Mouse (Mus musculus) heart, adult 8-10 months (tissue): Measurements from ENCODE around the gene Tcl1b5. TPM values are rescaled to one million over a fixed set of nuclear protein-coding genes. Genes with fewer than 3 reads are reported as not detected.

Experiments
- DNase-seq: peaks from one replicate; pipeline ENCODE4 v3.0.0; 2022; ENCODE audit warnings: low spot score
- total RNA-seq, 4 experiments: library from RNA; stranded (reverse); gene quantifications; 2 replicates each; pipeline ENCODE4 v1.2.4; 2022

Tcl1b5 gene
- total RNA-seq, 4 experiments from 2014 or later, result not detected

DNA sequence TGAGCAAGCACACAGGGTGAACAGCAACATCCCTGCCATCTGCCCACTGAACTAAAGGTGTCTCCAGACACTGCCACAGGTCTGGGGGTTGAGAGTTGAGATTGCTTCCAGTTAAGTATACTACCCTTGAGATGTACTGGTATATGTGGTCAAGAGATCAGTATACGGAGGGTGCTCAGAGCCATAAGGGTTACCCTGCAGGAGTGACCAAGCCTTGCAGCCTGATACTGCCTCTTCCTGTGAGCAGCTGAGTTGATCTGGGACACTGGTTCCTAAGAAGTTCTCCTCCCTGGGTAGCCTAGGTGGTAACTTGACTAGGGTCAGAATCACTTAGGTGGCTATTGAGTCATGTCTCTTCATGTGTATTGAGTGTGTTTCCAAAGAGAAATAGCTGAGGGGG, 32.3 kb downstream of the Tcl1b5 start:
- no peak for DNase-seq

DNA sequence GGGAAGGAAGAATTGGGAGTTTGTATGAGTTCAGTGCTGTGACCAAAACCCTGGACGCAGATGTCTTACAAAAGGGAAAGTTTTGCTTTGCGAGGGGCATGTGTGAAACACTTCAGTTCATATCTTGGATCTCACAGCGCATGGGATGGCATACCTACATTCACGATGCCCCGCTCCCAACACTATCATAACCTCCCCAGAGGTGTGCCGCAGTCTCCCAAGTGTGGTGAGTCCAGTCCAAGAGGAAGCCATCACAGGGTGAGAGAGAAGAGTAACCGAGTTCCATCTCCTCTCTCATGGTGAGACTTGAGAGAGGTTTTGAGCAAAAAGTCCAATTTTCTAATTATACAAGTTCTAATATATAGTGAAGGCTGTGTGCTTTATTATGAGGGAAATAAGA, 33.1 kb downstream of the Tcl1b5 start:
- no peak for DNase-seq

DNA sequence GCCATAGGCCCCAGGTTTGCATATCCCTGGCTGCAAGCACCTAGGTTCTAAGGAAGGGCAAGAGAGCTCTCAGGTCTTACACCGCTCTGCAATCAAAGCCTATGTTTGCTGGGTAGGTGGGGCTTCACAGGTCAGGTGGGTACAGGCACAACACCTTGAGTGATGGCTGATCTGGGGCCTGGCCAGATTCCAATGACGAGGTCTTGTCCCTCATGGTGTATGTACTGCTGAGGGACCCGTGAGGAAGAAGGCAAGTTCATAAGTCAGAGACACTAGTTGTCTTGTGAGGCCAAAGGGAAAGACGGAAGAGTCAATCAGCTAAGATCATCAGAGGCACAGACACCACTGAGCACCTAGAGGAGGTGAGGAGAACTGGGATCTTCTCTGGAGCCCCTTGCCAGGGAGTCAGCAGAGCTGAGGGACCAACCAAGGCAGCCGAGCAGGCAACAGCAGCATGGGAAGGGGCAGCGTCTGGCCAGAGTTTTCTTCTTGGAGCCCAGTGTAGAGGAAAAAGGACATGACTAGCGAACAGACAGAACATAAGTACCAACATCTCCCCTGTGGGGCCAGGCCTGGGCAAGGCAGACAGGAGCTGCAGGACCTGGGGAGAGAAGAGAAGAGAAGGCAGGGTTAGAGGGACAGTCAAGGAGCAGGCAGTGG, 41.1 kb downstream of the Tcl1b5 start:
- no peak for DNase-seq

DNA sequence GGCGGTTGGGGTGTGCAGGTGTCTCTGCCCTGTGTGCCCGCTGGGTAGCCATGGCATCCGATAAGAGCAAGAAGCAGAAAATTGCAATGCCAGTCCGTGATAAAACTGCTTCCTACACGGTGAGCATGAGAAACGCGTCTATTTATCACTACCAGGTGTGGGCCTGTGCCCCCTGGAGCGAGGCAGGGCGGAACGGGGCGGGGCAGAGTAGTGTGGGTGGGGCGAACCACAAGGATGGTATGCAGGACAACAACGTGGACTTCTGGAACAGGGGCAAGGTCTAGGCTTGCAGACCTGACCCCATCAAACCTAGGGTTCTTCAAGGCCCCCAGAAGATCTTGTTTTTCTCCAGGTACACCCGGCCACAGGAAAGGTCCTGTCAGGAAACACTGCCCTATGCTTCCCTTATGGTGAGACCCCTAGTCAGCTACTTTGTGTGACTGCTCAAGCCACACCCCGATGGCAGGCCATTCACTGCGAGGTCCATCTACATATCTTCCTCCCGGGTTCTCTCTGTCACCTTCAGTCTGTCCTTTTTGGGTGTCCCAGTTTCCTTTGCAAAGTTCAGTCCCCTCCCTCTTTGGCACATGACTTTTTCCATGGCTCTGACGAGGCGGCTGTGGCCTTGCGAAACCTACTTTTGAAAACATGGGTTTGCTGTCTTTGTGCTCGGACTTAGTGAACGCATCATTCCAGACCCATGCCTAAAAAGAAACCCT, 46.6 kb downstream of the Tcl1b5 start, which contains the start of gene Tcl1:
TSS of gene Tcl1 (minus strand) at position 193 of the 719 bp plus-strand sequence.
- DNase-seq, result no peak

DNA sequence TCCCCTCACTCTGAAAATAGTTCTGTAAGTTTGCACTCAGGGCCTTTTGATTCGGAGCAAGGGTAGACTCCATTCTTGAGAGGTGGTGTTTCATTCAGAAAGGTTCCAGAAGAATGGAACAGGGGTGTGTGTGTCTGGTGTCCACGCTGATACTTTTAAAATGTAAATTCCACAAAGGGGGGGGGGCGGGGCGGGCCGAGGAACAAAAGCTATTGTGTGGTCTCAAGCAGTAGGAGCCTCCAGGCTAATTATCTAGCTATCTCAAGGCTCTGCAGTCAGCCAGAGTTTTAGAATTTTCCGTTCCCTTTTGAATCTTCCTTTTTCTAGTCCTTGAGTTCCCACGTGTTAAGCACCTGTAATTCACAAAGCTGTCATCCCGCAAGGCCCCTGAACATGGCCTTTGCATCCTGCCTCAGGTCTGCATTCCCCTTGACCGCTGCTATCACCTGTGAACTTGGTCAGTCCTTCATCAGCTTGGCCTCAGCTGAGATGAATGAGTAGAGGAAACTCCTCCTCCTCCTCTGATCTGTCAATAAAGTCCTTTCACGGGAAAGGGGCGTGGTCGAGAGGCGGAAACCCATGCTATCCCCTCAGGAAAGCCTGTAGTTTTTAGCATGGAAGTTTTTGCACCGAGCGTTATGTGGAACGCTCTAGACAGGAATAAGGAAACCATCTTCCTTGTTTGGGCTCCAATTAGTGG, 48.6 kb downstream of the Tcl1b5 start:
- DNase-seq, result no peak

Other genes with a start within 250 kb of the Tcl1b5 start
- 10 to 100 TPM in 1 of 4 experiments, 1 to 10 TPM in 3; 7.2 to 10.5 (median 7.7) TPM for gene Syne3, start 166.5 kb upstream of the Tcl1b5 start, total RNA-seq
- 100 to 1,000 TPM in 1 of 4 experiments, 10 to 100 TPM in 3; 74.2 to 104 (median 85.4) TPM for gene Glrx5, start 143.7 kb upstream of the Tcl1b5 start, total RNA-seq
- gene Tcl1b2, start 30.3 kb upstream of the Tcl1b5 start, total RNA-seq, result not detected
- not detected for gene Tcl1b1, start 16.7 kb upstream of the Tcl1b5 start, total RNA-seq
- gene Tcl1b3, start 14.7 kb downstream of the Tcl1b5 start, total RNA-seq, result not detected
- not detected for gene Tcl1b4, start 25.6 kb downstream of the Tcl1b5 start, total RNA-seq
- not detected for gene Tcl1, start 46.4 kb downstream of the Tcl1b5 start, total RNA-seq
- gene Tunar, start 157.5 kb downstream of the Tcl1b5 start, total RNA-seq, result under 1 TPM in 2 of 4 experiments, not detected in 2; 0.19 to 0.22 TPM